Mouse (Mus musculus): Measurements from ENCODE around the gene Pbrm1.
A peak's percentile ranks its signal among the peaks of the same experiment; 100 is the strongest.

Pbrm1 gene

DNA sequence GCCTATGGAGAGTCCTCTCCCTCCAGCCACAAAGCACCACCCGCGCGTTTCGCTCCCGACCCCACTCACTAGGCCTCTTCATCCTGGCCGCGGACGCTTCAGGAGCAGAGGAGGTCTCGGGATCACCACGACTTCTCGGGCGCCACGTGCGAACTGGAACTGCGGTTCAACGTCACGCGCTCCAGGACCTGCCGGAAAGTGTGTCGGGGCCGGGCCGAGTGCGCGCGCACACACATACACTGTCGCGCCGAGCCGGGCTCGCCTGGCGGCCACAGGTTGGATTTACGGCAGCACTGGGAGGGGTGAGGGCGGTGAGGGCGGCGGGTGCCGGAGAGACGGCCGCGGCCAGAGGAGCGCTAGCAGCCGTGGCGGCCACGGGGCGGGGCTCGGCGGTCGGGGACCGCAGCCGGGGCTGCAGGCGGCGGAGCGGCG, at the start of gene Pbrm1, which contains the start of gene Gnl3:
Gene Pbrm1, plus strand, starts transcription at position 279 of the 432 bp plus-strand sequence.
Gene Gnl3, minus strand, starts transcription at position 293 of the 432 bp plus-strand sequence.
- peak; percentile 98 for DNase-seq

GRCm38 (mm10) chr14:30974204-30974603, 44.7 kb upstream of the Pbrm1 start:
- DNase-seq: peak; percentile 7

GRCm38 (mm10) chr14:30976222-30976621, 42.7 kb upstream of the Pbrm1 start:
- no peak for DNase-seq

DNA sequence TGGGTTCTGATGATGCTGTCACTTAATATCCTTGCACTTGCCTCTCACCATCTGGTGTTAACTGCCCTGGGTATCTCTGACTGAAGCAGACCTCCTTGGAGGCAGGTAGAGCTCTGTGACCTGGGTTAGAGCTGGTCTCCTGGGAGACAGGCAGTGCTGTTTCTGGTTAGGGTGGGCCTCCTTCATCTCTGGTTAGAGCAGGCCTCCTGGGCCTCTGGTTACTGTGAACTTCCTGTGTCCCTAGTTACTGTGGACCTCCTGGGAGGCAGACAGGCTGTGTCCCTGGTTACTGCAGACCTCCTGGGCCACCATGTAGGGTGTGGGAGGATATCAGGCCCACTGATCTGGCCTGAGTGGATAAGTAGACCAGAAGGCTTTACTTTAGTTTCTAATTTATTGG, 22.5 kb upstream of the Pbrm1 start:
- DNase-seq: no peak

DNA sequence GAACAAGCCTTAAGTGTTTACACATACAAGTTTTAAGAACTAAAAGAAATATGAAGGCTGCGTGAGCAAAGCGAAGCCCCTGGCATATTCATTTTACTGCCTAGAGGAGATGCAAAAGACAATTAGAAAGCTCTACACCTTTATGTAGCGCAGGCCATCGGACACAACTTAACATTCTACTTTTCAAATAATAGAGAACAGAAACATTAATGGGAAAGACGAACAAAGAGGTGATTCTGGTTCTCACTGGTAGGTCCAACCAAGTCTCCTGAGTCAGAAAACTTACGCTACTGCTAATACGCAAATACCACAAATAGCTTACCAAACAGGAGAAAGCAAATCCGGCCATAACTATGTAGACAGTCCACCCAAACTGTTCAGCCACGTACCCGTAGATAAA, 18.6 kb upstream of the Pbrm1 start:
- no peak for DNase-seq

DNA sequence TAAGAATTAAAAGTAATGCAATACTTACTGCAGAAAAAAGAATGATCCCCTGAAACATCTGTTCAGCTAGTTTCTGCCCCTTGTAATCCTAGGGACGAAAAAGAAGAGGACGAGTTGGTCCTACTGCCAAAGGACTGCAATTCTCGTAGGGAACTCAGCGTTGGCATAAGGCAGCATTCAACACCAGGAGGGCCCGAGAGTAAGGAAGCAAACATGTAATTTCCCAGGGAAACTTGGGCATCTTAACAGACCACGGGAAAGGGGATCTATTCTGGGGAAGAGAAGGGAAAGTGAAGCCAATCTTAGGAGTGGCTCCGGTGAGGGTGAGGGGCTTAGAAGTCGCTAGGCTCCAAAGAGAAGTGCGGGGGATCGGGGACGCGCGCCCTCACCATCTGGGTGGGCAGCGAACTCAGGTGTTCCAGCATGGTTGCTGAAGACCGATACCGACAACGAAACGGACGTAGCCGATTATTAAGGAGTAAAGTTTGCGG, 18.1 kb upstream of the Pbrm1 start:
- no peak for DNase-seq

DNA sequence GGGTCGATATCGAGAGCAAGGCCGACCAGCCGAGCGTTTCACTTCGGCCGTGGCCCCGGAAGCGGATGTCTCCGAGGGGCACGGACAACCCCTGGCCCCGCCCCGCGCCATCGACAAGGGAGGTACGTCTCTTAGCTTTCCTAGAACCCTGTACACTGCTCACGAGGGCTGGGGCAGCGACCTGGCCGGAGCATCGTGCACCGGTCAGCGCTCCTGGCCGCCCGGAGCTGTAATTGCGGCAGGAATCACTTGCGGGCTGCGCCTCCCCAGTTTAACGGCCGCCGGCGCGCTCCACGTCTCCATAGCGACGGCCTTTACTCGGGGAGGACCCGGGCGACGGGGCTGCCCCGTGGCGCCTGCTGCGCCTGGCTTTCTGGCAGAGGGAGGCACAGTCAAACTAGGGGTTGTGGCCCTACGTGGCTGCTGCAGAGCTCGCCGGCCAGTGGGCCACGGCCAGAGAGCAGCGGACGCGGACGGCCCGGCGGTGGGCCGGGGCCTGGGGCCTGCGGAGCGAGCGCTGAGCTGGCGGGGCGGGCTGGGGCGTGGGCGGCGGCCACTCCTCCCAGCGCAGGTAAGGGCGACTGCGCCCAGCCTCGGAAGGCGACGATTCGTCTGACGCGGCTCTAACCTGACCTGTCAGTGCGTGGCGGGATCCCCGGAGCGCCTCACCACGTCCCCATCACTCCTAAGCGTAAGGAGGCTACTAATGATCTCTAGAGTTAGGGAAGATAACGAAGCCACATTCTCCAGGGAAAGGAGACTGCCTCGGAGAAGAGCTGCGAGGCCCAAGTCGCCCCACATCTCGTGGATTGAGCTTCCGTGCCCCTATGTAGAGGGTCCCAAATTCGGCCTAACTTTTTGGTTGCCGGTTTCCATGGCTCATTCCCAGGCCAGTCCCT, 17.4 kb upstream of the Pbrm1 start, which contains the start of the genes Glt8d1 and Spcs1:
Gene Glt8d1, plus strand, starts transcription at position 94 of the 899 bp plus-strand sequence.
Gene Spcs1, minus strand, starts transcription at position 366 of the 899 bp plus-strand sequence.
- DNase-seq: peak; percentile 92

GRCm38 (mm10) chr14:31004527-31004926, 14.4 kb upstream of the Pbrm1 start:
- DNase-seq: no peak

- DNase-seq: no peak
Measured at GRCm38 (mm10) chr14:31006779-31007178, 12.2 kb upstream of the Pbrm1 start.

DNA sequence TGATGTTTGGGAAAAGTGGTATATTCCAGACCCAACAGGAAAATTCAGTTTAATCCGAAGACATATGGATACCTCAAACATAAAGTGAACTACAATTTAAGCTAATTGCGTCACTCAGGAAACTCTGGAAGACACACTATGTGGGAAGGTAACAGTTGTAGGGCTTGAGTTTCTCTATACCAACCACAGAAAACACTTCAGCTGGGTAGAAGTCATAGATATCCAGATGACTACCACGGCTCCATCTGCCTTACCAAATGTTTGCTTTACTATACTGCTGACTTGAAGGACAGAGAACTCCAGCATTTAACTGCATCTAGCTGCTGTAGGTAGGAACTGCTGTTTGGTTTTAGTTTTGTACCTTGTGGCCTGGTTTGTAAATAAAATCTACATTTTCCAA, 7.3 kb upstream of the Pbrm1 start:
- no peak for DNase-seq

DNA sequence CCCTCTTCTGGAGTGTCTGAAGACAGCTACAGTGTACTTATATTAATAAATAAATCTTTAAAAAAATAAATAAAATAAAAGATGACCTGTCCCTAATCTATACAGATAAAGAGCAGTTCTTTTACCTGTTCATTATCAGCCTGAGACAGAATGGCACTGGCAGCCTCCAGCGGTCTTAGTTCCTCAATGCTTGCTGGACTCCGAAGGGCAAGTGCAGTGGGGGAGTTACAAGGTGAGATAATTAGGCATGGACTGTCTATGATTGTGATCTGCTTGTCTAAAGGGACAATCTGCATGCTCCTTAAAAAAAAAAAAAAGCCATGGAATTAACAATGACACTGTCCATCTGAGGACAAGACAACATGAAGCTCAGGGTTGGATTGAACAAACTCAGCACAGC, 5.0 kb upstream of the Pbrm1 start:
- DNase-seq: no peak

- no peak for DNase-seq
Measured at GRCm38 (mm10) chr14:31016063-31016462, 2.9 kb upstream of the Pbrm1 start.

DNA sequence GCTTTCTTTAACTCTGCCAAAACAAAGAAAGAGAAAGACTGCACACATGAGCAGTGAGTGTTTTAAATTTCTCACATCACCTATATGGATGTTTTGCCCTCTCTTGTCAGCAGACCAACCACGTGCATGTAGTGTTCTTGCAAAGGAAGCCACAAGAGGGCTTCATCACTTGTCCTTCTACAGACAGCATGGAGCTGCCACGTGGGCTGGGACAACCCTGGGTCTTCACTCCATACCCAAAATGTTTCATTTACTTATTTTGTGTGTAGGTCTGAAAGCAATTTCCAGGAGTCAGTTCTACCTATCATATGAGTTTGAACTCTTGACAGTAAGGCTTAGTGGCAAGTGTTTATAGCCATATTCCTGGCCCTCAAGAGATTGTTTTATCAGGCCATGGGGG, 1.1 kb upstream of the Pbrm1 start:
- DNase-seq: peak; percentile 56

DNA sequence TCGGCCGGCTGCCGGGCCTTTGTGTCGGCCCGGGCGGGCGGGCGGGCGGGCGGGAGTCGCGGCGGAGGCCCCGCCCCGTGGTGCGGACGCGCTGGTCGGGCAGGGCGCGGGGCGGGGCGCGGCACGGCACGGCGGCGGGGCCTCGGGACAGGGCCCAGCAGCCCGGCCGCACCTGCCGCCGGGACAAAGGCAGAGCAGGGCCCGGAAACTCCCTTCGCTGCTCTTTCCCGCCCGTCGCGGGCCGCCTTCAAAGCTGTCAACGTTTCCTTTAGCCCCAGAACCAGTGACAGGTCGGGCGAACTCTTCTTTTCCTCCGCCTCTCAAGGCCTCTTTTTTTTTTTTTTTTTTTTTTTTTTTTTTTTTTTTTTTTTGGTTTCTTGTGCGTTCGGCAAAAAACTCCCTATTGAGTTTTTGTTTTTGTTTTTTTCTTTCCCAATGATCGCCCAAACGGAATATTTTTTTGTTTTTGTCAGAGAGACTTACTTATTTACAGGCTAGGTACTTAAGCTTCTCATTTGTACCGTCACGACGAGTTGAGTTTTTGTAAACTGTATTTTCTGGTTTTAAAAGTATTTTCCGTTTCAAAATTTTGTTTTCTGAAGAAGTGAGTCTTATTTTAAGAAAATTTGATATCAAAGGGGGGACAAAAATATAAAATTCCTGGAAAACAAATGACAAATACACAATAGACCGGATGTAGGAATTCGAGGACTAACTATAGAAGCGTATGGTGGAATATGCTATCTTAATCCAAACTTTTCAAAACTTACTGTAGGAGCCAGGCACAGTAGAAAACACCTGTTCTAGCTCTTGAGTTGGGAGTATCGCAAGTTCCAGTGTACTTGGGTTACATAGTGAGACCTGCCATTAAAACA, 630 bp downstream of the Pbrm1 start:
- DNase-seq: peak; percentile 92

DNA sequence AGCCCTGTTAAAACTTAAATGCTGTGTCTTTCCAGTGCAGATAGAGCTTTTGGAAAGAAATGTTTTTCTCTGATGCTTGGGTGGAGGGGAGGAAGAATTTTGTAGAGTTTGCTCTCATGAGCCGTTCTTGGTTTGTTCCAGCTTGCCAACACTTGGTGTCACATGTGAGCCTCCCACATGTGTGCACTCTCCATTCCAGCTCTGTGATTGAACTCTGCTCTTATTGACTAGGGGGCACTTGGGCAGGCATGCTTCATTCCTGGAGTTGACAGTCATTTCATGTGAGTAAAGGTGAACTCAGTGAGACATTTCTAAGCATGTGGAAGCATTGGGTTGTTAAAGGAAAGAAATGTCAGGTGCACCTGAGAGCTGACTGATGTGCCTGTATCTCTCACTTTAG, 3.6 kb downstream of the Pbrm1 start:
- DNase-seq: no peak

DNA sequence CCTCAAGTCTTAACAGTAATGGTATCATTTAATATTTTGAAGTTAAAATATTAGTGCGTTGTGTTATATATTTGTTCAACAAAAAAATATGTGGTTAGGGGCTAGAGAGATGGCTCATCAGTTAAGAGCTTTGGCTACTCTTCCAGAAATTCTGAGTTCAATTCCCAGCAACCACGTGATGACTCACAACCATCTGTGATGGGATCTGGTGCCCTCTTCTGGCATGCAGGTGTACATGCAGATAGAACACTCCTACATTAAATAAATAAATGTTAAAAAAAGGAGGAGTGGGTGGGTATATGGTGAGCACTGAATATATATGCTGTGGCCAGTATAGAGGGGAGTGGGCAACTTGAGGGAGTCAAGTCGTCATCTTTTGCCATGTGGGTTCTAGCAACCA, 6.8 kb downstream of the Pbrm1 start:
- DNase-seq: peak; percentile 22

DNA sequence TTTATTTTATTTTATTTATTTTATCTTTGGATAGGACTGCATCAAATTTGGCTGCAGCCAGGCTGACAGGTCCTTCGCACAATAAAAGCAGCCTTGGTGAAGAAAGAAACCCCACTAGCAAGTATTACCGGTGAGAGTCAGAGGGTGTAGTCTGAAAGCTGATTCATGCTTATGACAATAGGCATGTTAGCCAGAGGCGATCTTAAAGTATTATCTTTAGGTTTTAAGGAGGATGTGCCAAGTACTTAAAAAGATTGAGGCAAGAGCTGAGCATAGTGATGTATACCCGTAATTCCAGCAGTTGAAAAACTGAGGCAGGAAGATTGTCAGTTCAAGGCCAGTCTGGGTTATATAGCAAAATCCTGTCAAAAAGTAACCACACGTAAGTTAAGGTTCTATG, 26.4 kb downstream of the Pbrm1 start:
- DNase-seq: no peak

DNA sequence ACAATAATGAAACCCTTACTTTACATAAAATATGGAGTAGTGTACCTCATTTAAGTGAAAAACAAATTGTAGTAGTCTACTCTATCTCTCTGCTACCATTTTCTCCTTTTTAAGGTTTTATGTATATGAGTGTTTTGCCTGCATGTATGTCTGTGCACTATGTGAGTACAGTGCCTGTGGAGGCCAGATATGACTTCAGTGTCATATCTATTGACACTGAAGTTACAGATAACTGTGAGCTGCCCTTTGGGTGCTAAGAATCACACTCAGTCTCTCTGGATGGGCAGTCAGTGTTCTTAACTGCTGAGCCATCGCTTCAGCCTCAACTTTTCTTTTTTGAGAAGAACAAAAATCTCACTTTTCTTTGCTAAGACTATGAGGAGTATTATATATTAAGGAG, 26.9 kb downstream of the Pbrm1 start:
- no peak for DNase-seq

GRCm38 (mm10) chr14:31062277-31062676, 43.3 kb downstream of the Pbrm1 start:
- DNase-seq: peak; percentile 54

DNA sequence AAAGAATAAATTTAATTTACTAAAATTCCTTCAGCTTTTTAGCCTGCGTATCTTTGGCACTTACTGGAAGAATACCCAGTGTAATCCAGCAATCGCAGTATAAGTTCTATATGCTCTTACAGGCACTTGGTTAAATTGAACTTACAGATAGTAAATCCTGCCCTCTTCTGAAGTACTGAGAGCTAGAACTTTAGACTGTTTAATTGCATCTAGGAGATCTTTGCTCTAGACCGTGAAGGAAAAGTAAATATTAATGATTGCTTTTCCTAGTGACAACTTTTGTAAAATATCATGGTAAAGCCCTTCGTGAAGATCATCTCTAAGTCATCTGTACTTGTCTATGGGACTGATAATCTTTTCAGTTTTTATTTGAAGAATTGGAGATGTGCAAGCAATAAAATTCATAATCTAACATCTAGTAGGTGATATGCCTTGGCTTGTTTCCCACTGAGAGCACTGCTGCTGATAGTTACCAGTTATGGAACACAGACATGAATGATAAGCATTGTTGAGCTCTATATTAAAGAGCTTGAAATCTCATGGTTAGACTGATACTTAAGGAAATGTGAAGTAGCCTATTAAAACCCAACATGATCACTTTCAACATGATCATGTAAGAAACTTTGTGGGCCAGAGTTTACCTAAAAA, 50.3 kb downstream of the Pbrm1 start:
- DNase-seq: no peak

DNA sequence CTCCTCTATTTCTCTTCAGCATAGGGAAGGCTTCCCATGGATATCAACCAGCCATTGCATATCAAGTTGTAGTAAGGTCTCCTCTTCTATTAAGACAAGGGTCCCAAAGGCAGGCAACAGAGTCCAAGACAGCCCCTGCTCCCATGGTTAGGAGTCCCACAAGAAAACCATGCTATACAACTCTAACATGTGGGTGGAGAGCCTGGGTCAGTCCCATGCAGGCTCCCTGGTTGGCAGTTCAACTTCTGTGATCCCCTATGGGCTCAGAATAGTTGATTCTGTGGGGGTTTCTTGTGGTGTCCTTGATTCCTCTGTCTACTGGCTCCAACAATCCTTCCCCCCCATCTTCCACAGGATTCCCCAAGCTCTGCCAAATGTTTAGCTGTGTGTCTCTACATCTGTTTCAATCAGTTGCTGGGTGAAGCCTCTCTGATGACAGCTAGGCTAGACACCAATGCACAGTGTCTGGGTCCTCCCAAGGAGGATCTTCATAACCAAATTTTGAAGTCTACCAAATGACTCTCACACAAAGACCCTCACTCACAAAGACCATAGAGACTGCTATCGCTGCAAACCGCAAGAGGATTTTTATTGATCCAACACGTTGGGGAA, 59.8 kb downstream of the Pbrm1 start:
- DNase-seq: no peak

DNA sequence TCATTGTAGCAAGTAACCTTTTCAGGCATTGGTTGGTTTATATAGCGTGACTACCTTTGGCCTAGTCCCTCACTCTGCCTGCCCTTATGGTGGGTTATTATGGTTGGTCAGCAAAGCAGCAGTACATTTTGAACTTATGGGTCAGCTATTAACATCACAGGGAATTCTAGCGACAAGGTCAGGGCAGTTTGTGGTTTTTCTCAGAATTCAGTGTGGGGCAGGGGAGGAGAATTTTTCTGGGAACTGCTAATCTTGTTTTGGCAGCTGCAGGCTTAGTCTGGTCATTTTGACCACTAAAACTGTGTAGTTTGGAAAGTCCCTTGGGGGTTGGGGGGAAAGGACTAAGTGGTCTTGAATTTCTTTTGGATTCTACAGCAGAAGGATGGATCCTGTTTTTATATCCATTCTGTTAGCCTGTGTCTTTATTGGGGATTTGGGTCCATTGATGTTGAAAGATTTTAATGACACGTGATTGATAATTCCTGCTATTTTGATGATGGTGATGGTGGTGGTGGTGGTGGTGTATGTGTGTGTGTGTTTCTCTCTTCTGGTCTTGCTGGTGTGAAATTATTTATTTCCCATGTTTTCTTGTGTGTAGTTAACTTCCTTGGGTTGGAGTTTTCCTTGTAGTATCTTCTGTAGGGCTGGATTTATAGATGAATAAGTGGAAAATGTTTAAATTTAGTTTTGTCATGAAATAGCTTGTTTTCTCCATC, 60.5 kb downstream of the Pbrm1 start:
- DNase-seq: peak; percentile 28

All from embryo, embryonic 11 days (tissue).